Mouse (Mus musculus): ENCODE measurements around the gene Nup210l. TPM values are rescaled to one million over a fixed set of nuclear protein-coding genes. Genes with fewer than 3 reads are reported as not detected.
A peak's percentile ranks its signal among the peaks of the same experiment; 100 is the strongest.

Gene Nup210l
- total and polyA plus RNA-seq, 2 experiments: 0.01 to 0.09 TPM

- Histone ChIP-seq H3K79me2 (ENCODE audit: control insufficient read depth, insufficient read depth, low read length) (no peaks in the 10 kb centered on the region), H3K27me3 (ENCODE audit: control insufficient read depth, insufficient read depth, low read length) (no peaks in the 10 kb centered on the region), H3K9ac (ENCODE audit: low read depth, low read length) (no peak overlapping the region), H3K4me3 (ENCODE audit: insufficient read depth, low read depth, low read length) (no peak overlapping the region), H3K4me1 (ENCODE audit: control insufficient read depth, insufficient read depth, low read length) (no peaks in the 10 kb centered on the region), H3K36me3 (ENCODE audit: control insufficient read depth, insufficient read depth, low read length) (no peaks in the 10 kb centered on the region), H3K27ac (replicated peaks; ENCODE audit: insufficient read depth, low read depth, low read length) (no peak overlapping the region)
- DNase-seq (ENCODE audit: extremely low read depth, low read depth, low spot score): no peak
- 91% methylated on average over 3 of the region's 3 CpGs for WGBS
- TF ChIP-seq CTCF (IDR thresholded peaks at IDR 0.05; ENCODE audit: low read depth, low read length) (no peak), POLR2A (IDR thresholded peaks at IDR 0.05; ENCODE audit: extremely low read depth, insufficient read depth, low read length) (no peak)
Observed at GRCm38 (mm10) chr3:90139962-90140361, 36.0 kb downstream of the Nup210l start.

DNA sequence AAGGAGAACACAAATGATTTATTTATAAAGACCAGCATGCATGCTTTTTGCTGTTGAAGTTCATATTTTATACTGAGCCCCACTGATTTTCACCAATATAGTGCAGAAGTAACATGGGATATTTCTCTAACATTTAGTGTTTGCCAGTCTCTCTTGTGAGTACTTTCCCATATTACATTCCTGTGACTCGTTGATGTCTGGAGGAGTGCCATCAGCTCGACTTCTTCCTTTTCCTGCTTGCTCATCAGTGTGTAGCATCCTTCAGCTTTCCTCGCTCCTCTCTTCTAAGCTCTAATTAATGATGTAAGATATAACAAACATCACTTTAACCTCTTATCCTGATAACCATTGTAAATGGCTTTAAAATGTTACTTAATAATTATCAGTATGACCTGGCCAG lies 41.5 kb downstream of the Nup210l start:
- H3K27me3 ChIP-seq (ENCODE audit: control insufficient read depth, insufficient read depth, low read length): no peaks in the 10 kb centered on the region
- no peaks in the 10 kb centered on the region for H3K36me3 ChIP-seq (ENCODE audit: control insufficient read depth, insufficient read depth, low read length)
- DNase-seq (ENCODE audit: extremely low read depth, low read depth, low spot score): no peak
- TF ChIP-seq POLR2A (IDR thresholded peaks at IDR 0.05; ENCODE audit: extremely low read depth, insufficient read depth, low read length): no peak
- TF ChIP-seq CTCF (IDR thresholded peaks at IDR 0.05; ENCODE audit: low read depth, low read length): no peak
- 82% methylated on average over 3 of the region's 3 CpGs for WGBS
- no peaks in the 10 kb centered on the region for H3K4me1 ChIP-seq (ENCODE audit: control insufficient read depth, insufficient read depth, low read length)
- no peak overlapping the region for H3K4me3 ChIP-seq (ENCODE audit: insufficient read depth, low read depth, low read length)
- H3K79me2 ChIP-seq (ENCODE audit: control insufficient read depth, insufficient read depth, low read length): no peaks in the 10 kb centered on the region
- no peak overlapping the region for H3K27ac ChIP-seq (replicated peaks; ENCODE audit: insufficient read depth, low read depth, low read length)
- H3K9ac ChIP-seq (ENCODE audit: low read depth, low read length): no peak overlapping the region

DNA sequence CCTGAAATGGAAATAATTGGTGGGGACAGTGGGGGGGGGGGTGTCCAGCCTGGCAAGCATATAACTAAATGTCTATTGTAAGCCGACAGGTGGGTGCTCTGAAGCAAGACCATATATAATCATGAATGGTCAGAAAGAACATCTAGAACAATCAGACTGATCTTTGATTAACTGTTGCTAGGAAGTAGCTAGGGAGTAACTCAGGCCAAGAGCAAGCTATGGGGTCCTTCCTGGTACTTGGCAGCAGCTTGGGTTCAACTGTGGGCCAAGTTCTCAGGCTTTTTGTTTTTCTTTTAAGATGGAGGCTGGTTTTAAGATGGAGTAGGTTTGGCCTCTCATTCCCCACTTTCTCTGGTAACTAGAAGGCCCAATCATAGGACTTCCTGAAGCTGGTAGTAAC lies 42.7 kb downstream of the Nup210l start:
- Histone ChIP-seq H3K79me2 (ENCODE audit: control insufficient read depth, insufficient read depth, low read length) (no peaks in the 10 kb centered on the region), H3K4me1 (ENCODE audit: control insufficient read depth, insufficient read depth, low read length) (no peaks in the 10 kb centered on the region), H3K9ac (ENCODE audit: low read depth, low read length) (no peak overlapping the region), H3K27me3 (ENCODE audit: control insufficient read depth, insufficient read depth, low read length) (no peaks in the 10 kb centered on the region), H3K4me3 (ENCODE audit: insufficient read depth, low read depth, low read length) (no peak overlapping the region), H3K36me3 (ENCODE audit: control insufficient read depth, insufficient read depth, low read length) (no peaks in the 10 kb centered on the region), H3K27ac (replicated peaks; ENCODE audit: insufficient read depth, low read depth, low read length) (no peak overlapping the region)
- TF ChIP-seq CTCF (IDR thresholded peaks at IDR 0.05; ENCODE audit: low read depth, low read length): no peak
- no peak for TF ChIP-seq POLR2A (IDR thresholded peaks at IDR 0.05; ENCODE audit: extremely low read depth, insufficient read depth, low read length)
- DNase-seq (ENCODE audit: extremely low read depth, low read depth, low spot score): no peak
- 96% methylated on average over 1 of the region's 1 CpGs for WGBS

GRCm38 (mm10) chr3:90151086-90151740 lies 47.3 kb downstream of the Nup210l start:
- WGBS: 90% methylated on average over 12 of the region's 12 CpGs
- Histone ChIP-seq H3K27ac (replicated peaks; ENCODE audit: insufficient read depth, low read depth, low read length) (no peak overlapping the region), H3K9ac (ENCODE audit: low read depth, low read length) (no peak overlapping the region), H3K4me3 (ENCODE audit: insufficient read depth, low read depth, low read length) (no peak overlapping the region), H3K27me3 (ENCODE audit: control insufficient read depth, insufficient read depth, low read length) (no peaks in the 10 kb centered on the region), H3K36me3 (ENCODE audit: control insufficient read depth, insufficient read depth, low read length) (no peaks in the 10 kb centered on the region), H3K79me2 (ENCODE audit: control insufficient read depth, insufficient read depth, low read length) (no peaks in the 10 kb centered on the region), H3K4me1 (ENCODE audit: control insufficient read depth, insufficient read depth, low read length) (no peaks in the 10 kb centered on the region)
- TF ChIP-seq POLR2A (IDR thresholded peaks at IDR 0.05; ENCODE audit: extremely low read depth, insufficient read depth, low read length) (no peak), CTCF (IDR thresholded peaks at IDR 0.05; ENCODE audit: low read depth, low read length) (no peak)
- DNase-seq (ENCODE audit: extremely low read depth, low read depth, low spot score): no peak

DNA sequence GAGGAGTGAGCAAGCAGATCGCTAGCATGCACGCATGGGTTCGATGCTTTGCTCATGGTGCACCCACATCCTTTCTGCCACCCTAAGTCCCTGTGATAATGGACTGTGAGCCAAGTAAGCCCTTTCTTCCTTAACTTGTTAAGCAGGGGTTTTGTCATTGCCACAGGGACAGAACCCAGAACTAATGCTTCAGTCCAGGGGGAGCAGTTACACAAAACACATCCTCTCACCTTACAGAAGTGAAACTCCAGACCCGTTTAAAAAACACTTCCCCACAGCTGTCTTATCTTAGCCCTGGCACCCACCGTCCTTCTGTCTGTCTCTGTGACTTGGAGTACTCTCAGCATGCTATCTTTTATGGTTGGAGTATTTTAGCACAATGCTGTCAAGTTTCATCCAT lies 52.1 kb downstream of the Nup210l start:
- Histone ChIP-seq H3K27ac (replicated peaks; ENCODE audit: insufficient read depth, low read depth, low read length) (no peak overlapping the region), H3K36me3 (ENCODE audit: control insufficient read depth, insufficient read depth, low read length) (no peaks in the 10 kb centered on the region), H3K4me1 (ENCODE audit: control insufficient read depth, insufficient read depth, low read length) (no peaks in the 10 kb centered on the region), H3K27me3 (ENCODE audit: control insufficient read depth, insufficient read depth, low read length) (no peaks in the 10 kb centered on the region), H3K9ac (ENCODE audit: low read depth, low read length) (no peak overlapping the region), H3K79me2 (ENCODE audit: control insufficient read depth, insufficient read depth, low read length) (no peaks in the 10 kb centered on the region), H3K4me3 (ENCODE audit: insufficient read depth, low read depth, low read length) (no peak overlapping the region)
- TF ChIP-seq POLR2A (IDR thresholded peaks at IDR 0.05; ENCODE audit: extremely low read depth, insufficient read depth, low read length) (no peak), CTCF (IDR thresholded peaks at IDR 0.05; ENCODE audit: low read depth, low read length) (no peak)
- WGBS: 71% methylated on average over 5 of the region's 5 CpGs
- no peak for DNase-seq (ENCODE audit: extremely low read depth, low read depth, low spot score)

DNA sequence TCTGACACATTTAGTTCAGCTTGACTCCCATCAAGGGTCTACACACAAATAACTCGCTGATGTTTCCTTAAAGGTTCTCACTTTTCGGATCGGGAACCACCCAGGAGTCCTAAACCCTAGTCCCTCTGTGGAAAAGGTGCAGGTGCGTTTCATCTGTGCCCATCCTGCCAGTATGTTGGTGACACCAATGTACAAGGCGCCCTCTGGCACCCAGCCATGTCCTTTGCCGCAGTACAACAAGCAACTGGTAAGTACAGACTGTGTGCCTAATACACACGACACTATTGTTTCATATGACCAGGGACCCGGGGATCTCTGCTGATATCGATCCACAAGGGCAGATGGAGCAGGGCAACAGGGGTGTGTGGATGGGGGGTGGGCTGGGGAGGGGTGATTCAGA lies 55.8 kb downstream of the Nup210l start:
- 83% methylated on average over 9 of the region's 9 CpGs for WGBS
- Histone ChIP-seq H3K27ac (replicated peaks; ENCODE audit: insufficient read depth, low read depth, low read length) (no peak overlapping the region), H3K9ac (ENCODE audit: low read depth, low read length) (no peak overlapping the region), H3K27me3 (ENCODE audit: control insufficient read depth, insufficient read depth, low read length) (no peaks in the 10 kb centered on the region), H3K4me1 (ENCODE audit: control insufficient read depth, insufficient read depth, low read length) (peaks cover 4% of the 10 kb centered on the region), H3K79me2 (ENCODE audit: control insufficient read depth, insufficient read depth, low read length) (no peaks in the 10 kb centered on the region), H3K36me3 (ENCODE audit: control insufficient read depth, insufficient read depth, low read length) (no peaks in the 10 kb centered on the region), H3K4me3 (ENCODE audit: insufficient read depth, low read depth, low read length) (no peak overlapping the region)
- TF ChIP-seq CTCF (IDR thresholded peaks at IDR 0.05; ENCODE audit: low read depth, low read length) (no peak), POLR2A (IDR thresholded peaks at IDR 0.05; ENCODE audit: extremely low read depth, insufficient read depth, low read length) (no peak)
- peak; percentile 6 for DNase-seq (ENCODE audit: extremely low read depth, low read depth, low spot score)

Data from liver, adult 2 months (tissue).